15 mouse cellular contexts compared by ENCODE assay signal in the genomic region with DNA sequence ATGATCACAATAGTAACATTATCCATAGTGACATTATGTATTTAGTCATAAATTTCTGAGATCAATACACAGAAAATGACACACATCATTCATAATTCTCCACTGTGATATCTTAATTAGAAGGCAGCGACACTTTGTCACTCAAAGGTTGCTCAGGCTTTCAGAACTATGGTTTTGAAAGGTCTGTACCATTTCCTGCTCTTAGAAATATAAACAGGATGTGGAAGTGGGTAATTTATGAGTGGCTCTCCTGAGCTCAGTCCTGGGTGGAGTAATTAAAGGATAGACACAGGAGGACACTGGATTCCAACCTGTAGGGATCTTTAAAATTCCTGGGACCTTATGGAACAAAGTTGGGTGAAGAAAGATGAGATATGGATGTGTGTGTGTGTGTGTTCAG. TPM values are rescaled to one million over a fixed set of nuclear protein-coding genes. Genes with fewer than 3 reads are reported as not detected.
DNase-seq lines count a peak whose midpoint lies in the region; ATAC-seq and TF ChIP-seq lines count a peak whose summit lies in the region.
"Not testable (repeated sequence)": the region's sequence is repeated elsewhere in the genome, so short reads cannot be mapped to it uniquely, and the experiment has no call there.
"Had no signal": no experiment of that assay in that cellular context is flagged by ENCODE, and none has a peak within 500 bp of the region (broad histone marks: within the 10 kb centered on the region; RNA-seq: fewer than 3 reads in every experiment).

No protein-coding gene starts in this region.

- H3K9me3 ChIP-seq in lung, embryonic 14.5 days (ENCODE audit: low read depth, low read length) = not testable (repeated sequence)

- not testable (repeated sequence) for H3K27ac ChIP-seq in lung, embryonic 14.5 days (ENCODE audit: low read depth)
- peak overlapping the region; percentile 54; the same call in 1 of the 2 replicates for H3K27ac ChIP-seq in thymus, adult 2 months (ENCODE audit: control insufficient read depth, insufficient read depth, low read length)

- TF ChIP-seq CTCF in lung, embryonic 14.5 days (IDR thresholded peaks at IDR 0.05; ENCODE audit: low read depth); thymus, adult 2 months (IDR thresholded peaks at IDR 0.05; ENCODE audit: borderline replicate concordance, control insufficient read depth, extremely low read depth, insufficient read depth, low read length, poor library complexity): not testable (repeated sequence)

- H3K9ac ChIP-seq in lung, embryonic 14.5 days = not testable (repeated sequence)

- not testable (repeated sequence) for H3K27me3 ChIP-seq in lung, embryonic 14.5 days (ENCODE audit: insufficient read depth, low read length); thymus, adult 2 months (ENCODE audit: control insufficient read depth, insufficient read depth, low read length)

- not testable (repeated sequence) for H3K4me2 ChIP-seq in lung, embryonic 14.5 days

- not testable (repeated sequence) for H3K4me1 ChIP-seq in lung, embryonic 14.5 days (ENCODE audit: insufficient read depth); thymus, adult 2 months (replicated peaks; ENCODE audit: control insufficient read depth, insufficient read depth, low read length)

- peak; percentile 59 for DNase-seq in CD4-positive helper T cell, adult 2 months (ENCODE audit: low read depth, low spot score)
- DNase-seq in induced T-regulatory cell, adult 2 months (ENCODE audit: low read depth) = peak; percentile 65
- DNase-seq in lung, embryonic 14.5 days = peak; percentile 2
- peak; percentile 8 for DNase-seq in lung, postnatal 25 days (ENCODE audit: low spot score)
- peak; percentile 66 for DNase-seq in naive thymus-derived CD4-positive, alpha-beta T cell, adult 2 months (ENCODE audit: low read depth)
- not testable (repeated sequence) for DNase-seq in thymus, adult 2 months

- ATAC-seq in CD4-positive, CD25-positive, alpha-beta regulatory T cell, adult 4 months = peak; percentile 97
- peak; percentile 98 for ATAC-seq in activated CD4-positive, CD25-positive, alpha-beta regulatory T cell, adult 4 months
- ATAC-seq in lung, embryonic 14.5 days (ENCODE audit: insufficient read depth) = not testable (repeated sequence)

- TF ChIP-seq POLR2A in thymus, adult 2 months (IDR thresholded peaks at IDR 0.05; ENCODE audit: control insufficient read depth, extremely low read depth, insufficient read depth, low read length, poor library complexity) = not testable (repeated sequence)

- not testable (repeated sequence) for H3K4me3 ChIP-seq in lung, embryonic 14.5 days (ENCODE audit: low read depth, low read length); thymus, adult 2 months (ENCODE audit: control insufficient read depth, insufficient read depth, low read length)

- WGBS in lung, embryonic 14.5 days = 52% methylated on average over 1 of the region's 1 CpGs
- WGBS in thymus, adult 2 months = 5% methylated on average over 1 of the region's 1 CpGs

- H3K36me3 ChIP-seq in lung, embryonic 14.5 days (ENCODE audit: insufficient read depth); thymus, adult 2 months (ENCODE audit: control insufficient read depth, insufficient read depth, low read length): not testable (repeated sequence)

RNA-seq across cellular contexts. Expression of gene Psme2b, which starts 12.6 kb away (rescaled TPM):
- polyA plus RNA-seq in CD4-positive, CD25-positive, alpha-beta regulatory T cell, adult 4 months (2017; shearing (Covaris generic)) = 100 to 1,000 TPM; 248 to 283 TPM
- 100 to 1,000 TPM; 226 to 234 TPM for polyA plus RNA-seq in activated CD4-positive, CD25-positive, alpha-beta regulatory T cell, adult 4 months (2017; shearing (Covaris generic))
- 2.3 TPM in 2 replicates for polyA plus RNA-seq in lung, embryonic 14.5 days (2014; fragmentation: Nextera tagmentation; extraction: Ambion mirVana)
- polyA plus RNA-seq in thymus, adult 2 months (2012; rRNA removed) = 11.4 and 11.5 TPM in 2 replicates

RNA-seq across cellular contexts. Expression of gene Gm5431, which starts 31.4 kb away (rescaled TPM):
- 1 to 10 TPM in 1 of 2 experiments, under 1 TPM in 1; 0.39 to 1.1 TPM for polyA plus RNA-seq in CD4-positive, CD25-positive, alpha-beta regulatory T cell, adult 4 months (2017; shearing (Covaris generic))
- under 1 TPM; 0.37 to 0.66 TPM for polyA plus RNA-seq in activated CD4-positive, CD25-positive, alpha-beta regulatory T cell, adult 4 months (2017; shearing (Covaris generic))
- polyA plus RNA-seq in lung, embryonic 14.5 days (2014; fragmentation: Nextera tagmentation; extraction: Ambion mirVana) = 0.17 and 0.20 TPM in 2 replicates
- polyA plus RNA-seq in thymus, adult 2 months (2012; rRNA removed) = 0.34 and 0.47 TPM in 2 replicates
- polyA plus RNA-seq: forebrain, embryonic 11.5 days had no signal

RNA-seq across cellular contexts. Expression of gene Olfr56, which starts 45.3 kb away (rescaled TPM):
- 1 to 10 TPM in 1 of 2 experiments, under 1 TPM in 1; 0.92 to 1.1 TPM for polyA plus RNA-seq in CD4-positive, CD25-positive, alpha-beta regulatory T cell, adult 4 months (2017; shearing (Covaris generic))
- polyA plus RNA-seq in activated CD4-positive, CD25-positive, alpha-beta regulatory T cell, adult 4 months (2017; shearing (Covaris generic)) = under 1 TPM in 1 of 2 experiments, not detected in 1; 0.82 TPM
- polyA plus RNA-seq in lung, embryonic 14.5 days (2014; fragmentation: Nextera tagmentation; extraction: Ambion mirVana) = not detected in 2 replicates
- 0.46 and 0.75 TPM in 2 replicates for polyA plus RNA-seq in thymus, adult 2 months (2012; rRNA removed)
- polyA plus RNA-seq: embryonic facial prominence, embryonic 10.5 days; embryonic facial prominence, embryonic 12.5 days; forebrain, embryonic 11.5 days; forebrain, embryonic 13.5 days; forebrain, embryonic 15.5 days; forebrain, postnatal 0 days had no signal

RNA-seq across cellular contexts. Expression of gene 9930111J21Rik1, which starts 45.8 kb away (rescaled TPM):
- polyA plus RNA-seq in CD4-positive, CD25-positive, alpha-beta regulatory T cell, adult 4 months (2017; shearing (Covaris generic)) = 100 to 1,000 TPM; 159 to 268 TPM
- polyA plus RNA-seq in activated CD4-positive, CD25-positive, alpha-beta regulatory T cell, adult 4 months (2017; shearing (Covaris generic)) = 100 to 1,000 TPM; 122 to 166 TPM
- polyA plus RNA-seq in lung, embryonic 14.5 days (2014; fragmentation: Nextera tagmentation; extraction: Ambion mirVana) = 0.72 and 1.0 TPM in 2 replicates
- 6.8 and 8.0 TPM in 2 replicates for polyA plus RNA-seq in thymus, adult 2 months (2012; rRNA removed)

RNA-seq across cellular contexts. Expression of gene Gm12185, which starts 58.6 kb away (rescaled TPM):
- 1 to 10 TPM; 7.0 to 8.0 TPM for polyA plus RNA-seq in CD4-positive, CD25-positive, alpha-beta regulatory T cell, adult 4 months (2017; shearing (Covaris generic))
- polyA plus RNA-seq in activated CD4-positive, CD25-positive, alpha-beta regulatory T cell, adult 4 months (2017; shearing (Covaris generic)) = 1 to 10 TPM; 4.9 to 7.3 TPM
- polyA plus RNA-seq in lung, embryonic 14.5 days (2014; fragmentation: Nextera tagmentation; extraction: Ambion mirVana) = not detected in 2 replicates
- polyA plus RNA-seq in thymus, adult 2 months (2012; rRNA removed) = 0.31 and 0.73 TPM in 2 replicates
- polyA plus RNA-seq: embryonic facial prominence, embryonic 10.5 days; embryonic facial prominence, embryonic 12.5 days; embryonic facial prominence, embryonic 14.5 days; forebrain, embryonic 11.5 days; forebrain, embryonic 13.5 days; forebrain, embryonic 15.5 days; forebrain, postnatal 0 days had no signal

Comparison
In these comparisons a context has a peak if more than half of its experiments do, and no peak if none do; other contexts are left out.
1. RNA of gene Psme2b, which starts 12.6 kb away (polyA plus RNA-seq): 248 to 283 TPM in CD4-positive, CD25-positive, alpha-beta regulatory T cell, adult 4 months and 226 to 234 TPM in activated CD4-positive, CD25-positive, alpha-beta regulatory T cell, adult 4 months; 11.4 to 11.5 TPM in thymus, adult 2 months and 2.3 TPM in lung, embryonic 14.5 days; every median in the first group is over 10 times any median in the second.